Mouse (Mus musculus): ENCODE results near the gene Med16. TPM values are rescaled to one million over a fixed set of nuclear protein-coding genes. Genes with fewer than 3 reads are reported as not detected.

Gene Med16
- polyA plus RNA-seq, 1 experiment from 2014 or later = 55.3 TPM

DNA sequence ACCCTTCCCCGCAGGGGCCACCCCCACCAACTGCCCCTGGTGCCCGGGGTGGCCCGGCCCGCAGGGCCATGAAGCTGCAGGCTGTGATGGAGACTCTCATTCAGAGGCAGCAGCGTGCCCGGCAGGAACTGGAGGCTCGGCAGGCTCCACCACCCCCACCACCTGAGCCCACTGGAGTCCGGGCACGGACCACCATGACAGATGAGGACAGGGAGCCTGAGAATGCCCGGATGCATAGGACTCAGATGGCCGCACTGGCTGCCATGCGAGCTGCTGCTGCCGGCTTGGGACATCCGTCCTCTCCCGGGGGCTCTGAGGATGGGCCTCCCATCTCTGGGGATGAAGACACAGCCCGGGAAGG lies 22.1 kb upstream of the Med16 start:
- no peak for ATAC-seq (ENCODE audit: low FRiP score)
- Histone ChIP-seq H3K4me2 (peak overlapping the region; percentile 15; the same call in 1 of the 2 replicates), H3K9me3 (no peaks in the 10 kb centered on the region), H3K4me3 (no peak overlapping the region), H3K27me3 (no peaks in the 10 kb centered on the region), H3K4me1 (replicated peaks) (peaks cover 79% of the 10 kb centered on the region), H3K9ac (peak overlapping the region; percentile 95), H3K27ac (peak overlapping the region; percentile 60), H3K36me3 (peaks cover 27% of the 10 kb centered on the region)
- 58% methylated on average over 16 of the region's 16 CpGs for whole genome bisulfite sequencing

DNA sequence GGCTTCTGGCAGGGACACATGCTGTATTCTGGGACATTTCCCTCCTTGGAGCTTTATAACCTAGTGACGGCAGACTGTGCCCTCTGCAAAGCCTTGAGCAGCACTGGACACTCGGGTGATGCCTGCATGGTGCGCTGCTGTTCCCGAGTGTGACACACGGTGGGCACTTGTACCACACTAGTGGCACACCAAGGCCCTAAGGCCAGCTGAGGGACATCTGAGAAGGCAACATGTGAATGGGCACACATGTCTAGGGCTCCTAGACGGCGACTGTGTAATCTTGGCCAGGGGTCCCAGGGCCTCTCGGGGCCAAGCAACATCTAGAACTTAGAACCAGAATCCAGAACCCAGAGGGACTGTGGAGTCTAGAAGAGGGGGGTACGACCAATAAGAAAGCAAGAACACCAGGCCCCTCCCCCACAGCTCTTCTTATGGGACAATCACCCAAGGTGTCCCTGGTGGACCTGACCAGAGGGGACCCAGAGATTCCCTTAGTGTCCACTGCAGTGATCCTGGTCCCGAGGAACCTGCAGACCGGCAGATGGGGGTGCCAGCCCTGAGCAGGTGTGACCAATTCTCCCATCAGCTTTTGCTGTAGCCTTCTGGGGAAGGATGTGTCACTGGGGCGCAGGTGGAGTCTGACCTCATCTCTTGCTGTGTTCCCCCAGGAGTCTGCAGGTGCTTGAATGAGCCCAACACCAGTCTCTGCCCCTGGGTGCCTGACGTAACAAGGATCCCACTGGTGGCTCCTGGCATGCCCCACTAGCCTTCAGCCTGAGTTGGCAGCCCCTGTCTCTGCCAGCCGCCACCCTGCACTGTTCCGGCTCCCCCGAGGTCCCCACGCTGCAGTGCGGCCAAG lies 21.5 kb upstream of the Med16 start:
- ATAC-seq (ENCODE audit: low FRiP score) = no peak
- peaks cover 78% of the 10 kb centered on the region for H3K4me1 ChIP-seq (replicated peaks)
- peak overlapping the region; percentile 95 for H3K9ac ChIP-seq
- H3K4me3 ChIP-seq = peak overlapping the region; percentile 87; the same call in 1 of the 2 replicates
- peak overlapping the region; percentile 89 for H3K4me2 ChIP-seq
- no peaks in the 10 kb centered on the region for H3K27me3 ChIP-seq
- H3K36me3 ChIP-seq = peaks cover 27% of the 10 kb centered on the region
- WGBS = 80% methylated on average over 18 of the region's 18 CpGs
- H3K27ac ChIP-seq = peak overlapping the region; percentile 60
- no peaks in the 10 kb centered on the region for H3K9me3 ChIP-seq

- H3K27ac ChIP-seq = peak overlapping the region; percentile 94
- no peaks in the 10 kb centered on the region for H3K9me3 ChIP-seq
- H3K4me2 ChIP-seq = peak overlapping the region; percentile 89
- ATAC-seq (ENCODE audit: low FRiP score) = no peak
- peaks cover 27% of the 10 kb centered on the region for H3K36me3 ChIP-seq
- peaks cover 5% of the 10 kb centered on the region; the same call in 1 of the 2 replicates for H3K27me3 ChIP-seq
- H3K4me1 ChIP-seq (replicated peaks) = peaks cover 69% of the 10 kb centered on the region
- H3K4me3 ChIP-seq = peak overlapping the region; percentile 87
- 22% methylated on average over 9 of the region's 9 CpGs for WGBS
- peak overlapping the region; percentile 95 for H3K9ac ChIP-seq
These were observed 20.4 kb upstream of the Med16 start for GRCm38 (mm10) chr10:79928907-79929701.

DNA sequence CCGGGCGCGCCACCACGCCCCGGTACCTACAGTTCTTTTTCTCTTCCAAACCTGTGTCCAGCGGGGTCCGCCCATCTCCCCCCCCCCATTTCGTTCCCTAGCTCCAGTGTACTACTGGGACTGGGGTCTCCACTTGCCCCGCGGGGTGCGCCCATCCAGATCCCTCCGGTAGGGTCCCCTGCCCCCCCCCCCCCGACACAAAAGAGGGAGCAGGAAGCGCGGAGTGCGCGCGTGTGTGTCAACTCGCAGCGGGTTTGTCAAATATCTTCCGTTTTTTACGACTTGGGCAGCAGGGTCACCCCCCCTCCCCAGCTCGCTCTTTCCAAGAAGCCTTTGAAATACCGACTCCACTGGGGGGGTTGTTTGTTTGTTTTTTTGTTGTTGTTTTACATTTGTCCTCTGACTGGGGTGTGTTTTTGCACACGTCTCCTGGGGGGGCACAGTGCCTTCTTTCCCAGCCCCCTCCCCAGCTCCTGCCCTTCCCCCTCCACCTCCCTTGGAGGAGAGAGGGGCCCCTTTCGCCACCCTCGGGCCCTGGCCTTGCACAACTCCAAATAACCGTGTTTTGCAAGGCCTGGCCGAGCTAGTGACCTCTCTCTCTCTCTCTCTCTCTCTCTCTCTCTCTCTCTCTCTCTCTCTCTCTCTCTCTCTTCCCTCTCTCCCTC lies 19.4 kb upstream of the Med16 start:
- Histone ChIP-seq H3K9ac (peak overlapping the region; percentile 95), H3K4me3 (peak overlapping the region; percentile 87), H3K9me3 (no peaks in the 10 kb centered on the region), H3K4me1 (replicated peaks) (peaks cover 60% of the 10 kb centered on the region), H3K4me2 (peak overlapping the region; percentile 89), H3K27me3 (peaks cover 14% of the 10 kb centered on the region), H3K27ac (peak overlapping the region; percentile 94), H3K36me3 (peaks cover 24% of the 10 kb centered on the region)
- WGBS = 1% methylated on average over 28 of the region's 29 CpGs
- no peak for ATAC-seq (ENCODE audit: low FRiP score)

DNA sequence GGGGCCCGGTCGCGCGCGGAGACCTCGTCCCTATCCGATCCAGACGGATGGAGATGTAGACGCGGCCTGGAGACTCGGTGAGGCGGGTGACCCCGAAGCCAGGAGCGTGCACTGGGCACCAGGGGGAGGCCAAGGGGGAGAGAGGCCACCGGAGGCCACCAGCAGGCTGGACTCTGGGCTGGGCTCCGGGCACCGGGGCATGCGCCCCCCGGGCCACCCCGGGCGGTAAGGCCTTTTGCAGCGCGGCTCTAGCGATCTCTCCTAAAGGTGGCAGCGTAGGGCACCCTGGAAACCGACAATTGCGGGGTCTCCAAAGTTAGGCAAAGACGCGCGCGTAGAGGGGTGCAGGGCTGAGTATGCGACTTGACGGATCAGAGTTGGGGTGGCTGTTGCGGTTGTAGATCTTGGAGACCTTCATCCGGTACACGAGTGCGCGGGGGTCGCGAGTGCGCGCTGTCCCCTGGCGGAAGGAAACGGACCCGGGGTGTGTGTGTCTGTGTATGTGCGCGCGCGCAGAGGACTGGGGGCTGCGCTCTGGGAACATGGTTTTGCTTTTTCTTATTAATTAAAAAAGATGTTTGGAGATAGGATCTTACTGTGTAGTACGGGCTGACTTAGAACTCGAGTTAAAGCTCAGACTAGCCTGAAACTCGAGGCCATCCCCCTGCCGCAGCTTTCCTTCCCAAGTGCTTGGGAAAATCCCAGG lies 18.8 kb upstream of the Med16 start:
- Histone ChIP-seq H3K9me3 (no peaks in the 10 kb centered on the region), H3K4me2 (peak overlapping the region; percentile 89), H3K4me3 (peak overlapping the region; percentile 87), H3K27ac (peak overlapping the region; percentile 94), H3K36me3 (peaks cover 17% of the 10 kb centered on the region), H3K9ac (peak overlapping the region; percentile 95), H3K4me1 (replicated peaks) (peaks cover 53% of the 10 kb centered on the region), H3K27me3 (peaks cover 21% of the 10 kb centered on the region)
- peak; percentile 53 for ATAC-seq (ENCODE audit: low FRiP score)
- under 1% methylated on average over 54 of the region's 54 CpGs for WGBS

DNA sequence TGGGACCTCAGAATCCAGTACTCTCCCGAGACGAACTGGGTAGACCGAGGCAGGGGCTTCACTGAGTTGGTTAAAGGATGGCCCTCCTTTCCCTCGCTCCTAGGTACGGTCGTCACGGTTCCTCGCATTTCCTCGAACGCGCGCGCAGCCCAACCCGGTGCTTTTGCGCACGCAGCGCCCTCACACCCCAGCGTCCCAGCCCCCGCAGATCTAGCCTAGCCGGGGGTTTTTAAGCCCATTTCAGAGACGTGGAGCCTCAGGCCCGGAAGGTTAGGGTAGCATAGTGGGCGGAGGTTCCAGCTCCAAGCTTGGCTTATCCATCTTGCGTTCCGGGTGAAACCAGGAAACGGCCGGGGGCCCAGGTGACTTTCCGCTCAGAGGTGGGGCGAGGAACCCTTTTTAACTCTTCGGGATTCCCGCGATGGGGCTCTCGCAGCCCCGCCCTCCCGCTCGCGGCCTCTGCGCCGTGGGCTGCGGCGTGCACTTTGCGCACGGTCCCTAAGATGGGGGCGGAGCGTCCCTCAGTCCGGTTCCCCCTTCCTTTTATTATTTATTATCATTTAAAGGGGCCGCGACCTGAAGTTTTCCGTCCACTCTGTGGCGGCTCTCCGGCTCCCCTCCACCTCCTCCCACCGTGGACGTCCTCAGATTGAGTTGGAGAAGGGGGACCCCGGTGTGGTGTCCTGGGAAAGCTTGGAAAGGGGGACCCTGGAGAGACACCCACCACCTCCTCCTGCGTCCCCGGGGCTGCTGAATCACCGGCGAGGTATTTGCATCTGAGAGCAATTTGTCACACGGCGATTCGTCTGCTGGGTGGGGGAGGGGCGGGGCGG lies 18.0 kb upstream of the Med16 start, which contains the start of gene Arid3a:
Arid3a (plus strand) TSS at position 553 of the 833 bp plus-strand sequence.
- H3K9me3 ChIP-seq = no peaks in the 10 kb centered on the region
- peak within 1 kb of the TSS; percentile 94 for H3K27ac ChIP-seq
- H3K4me1 ChIP-seq (replicated peaks) = peaks cover 48% of the 10 kb centered on the region
- H3K4me3 ChIP-seq = peak within 1 kb of the TSS; percentile 87
- peaks cover 9% of the 10 kb centered on the region for H3K36me3 ChIP-seq
- peak within 1 kb of the TSS; percentile 89 for H3K4me2 ChIP-seq
- peaks cover 29% of the 10 kb centered on the region for H3K27me3 ChIP-seq
- ATAC-seq (ENCODE audit: low FRiP score) = peak; percentile 73
- under 1% methylated on average over 63 of the region's 63 CpGs for WGBS
- peak within 1 kb of the TSS; percentile 95 for H3K9ac ChIP-seq

GRCm38 (mm10) chr10:79925785-79926490 lies 17.2 kb upstream of the Med16 start:
- Histone ChIP-seq H3K4me3 (peak overlapping the region; percentile 87), H3K9ac (peak overlapping the region; percentile 95), H3K4me1 (replicated peaks) (peaks cover 49% of the 10 kb centered on the region), H3K9me3 (no peaks in the 10 kb centered on the region), H3K27me3 (peaks cover 37% of the 10 kb centered on the region), H3K27ac (peak overlapping the region; percentile 94), H3K36me3 (peaks cover 2% of the 10 kb centered on the region), H3K4me2 (peak overlapping the region; percentile 89)
- 12% methylated on average over 15 of the region's 15 CpGs for WGBS
- ATAC-seq (ENCODE audit: low FRiP score) = peak; percentile 2; the same call in 1 of the 2 replicates

DNA sequence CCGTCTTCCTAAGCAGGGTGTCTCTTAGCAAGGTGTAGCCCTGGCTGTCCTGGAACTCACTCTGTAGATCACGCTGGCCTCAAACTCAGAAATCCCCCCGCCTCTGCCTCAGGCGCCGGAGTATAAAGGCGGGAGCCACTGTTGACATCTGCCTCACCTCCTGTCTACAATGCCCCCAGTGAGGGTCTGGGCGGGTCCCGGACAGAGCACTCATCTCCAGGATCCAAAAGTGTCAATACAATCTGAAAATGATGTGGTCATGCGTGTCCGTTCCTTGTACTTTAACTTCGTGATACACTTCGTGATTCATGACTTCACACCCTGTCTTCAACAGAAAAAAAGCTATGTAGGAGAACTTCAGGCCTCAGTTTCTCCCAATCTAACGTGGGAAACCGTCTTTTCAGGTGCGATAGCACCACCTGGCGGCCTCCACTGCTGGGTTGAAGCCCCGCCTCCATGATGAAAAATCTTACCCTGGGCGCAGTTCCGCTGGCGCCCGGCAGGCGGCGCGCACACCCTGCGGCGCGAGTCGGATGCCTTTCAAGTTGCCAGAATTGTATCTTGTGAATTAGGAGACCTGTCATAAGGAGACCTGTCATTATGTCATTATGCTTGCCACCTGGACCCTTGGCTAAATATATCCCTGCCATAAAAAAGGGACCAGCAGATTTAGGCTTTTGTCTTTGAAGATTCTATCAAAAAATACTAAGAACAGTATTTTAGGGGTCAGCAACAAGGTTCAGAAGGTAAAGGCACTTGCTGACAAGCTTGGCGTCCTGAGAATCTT lies 16.5 kb upstream of the Med16 start:
- Histone ChIP-seq H3K9ac (no peak overlapping the region), H3K4me2 (peak overlapping the region; percentile 89; the same call in 1 of the 2 replicates), H3K9me3 (no peaks in the 10 kb centered on the region), H3K4me1 (replicated peaks) (peaks cover 49% of the 10 kb centered on the region), H3K36me3 (no peaks in the 10 kb centered on the region), H3K27ac (no peak overlapping the region), H3K4me3 (peak overlapping the region; percentile 87; the same call in 1 of the 2 replicates), H3K27me3 (peaks cover 44% of the 10 kb centered on the region)
- WGBS = 9% methylated on average over 29 of the region's 29 CpGs
- no peak for ATAC-seq (ENCODE audit: low FRiP score)

- Histone ChIP-seq H3K27ac (no peak overlapping the region), H3K4me1 (replicated peaks) (peaks cover 54% of the 10 kb centered on the region), H3K36me3 (no peaks in the 10 kb centered on the region), H3K9ac (peak overlapping the region; percentile 58), H3K4me2 (peak overlapping the region; percentile 50), H3K27me3 (peaks cover 75% of the 10 kb centered on the region), H3K9me3 (no peaks in the 10 kb centered on the region), H3K4me3 (peak overlapping the region; percentile 30)
- ATAC-seq (ENCODE audit: low FRiP score) = no peak
- under 1% methylated on average over 34 of the region's 34 CpGs for WGBS
These were observed 12.8 kb upstream of the Med16 start for GRCm38 (mm10) chr10:79921572-79921971.
